Mouse (Mus musculus) adrenal gland, postnatal 25 days (tissue): ENCODE measurements around the gene Kcnb1. TPM values are rescaled to one million over a fixed set of nuclear protein-coding genes. Genes with fewer than 3 reads are reported as not detected.

Experiments used
- DNase-seq: peaks from one replicate; pipeline ENCODE4 v3.0.0; 2021; ENCODE audit warnings: mixed read lengths
- long read RNA-seq: library from polyadenylated mRNA; stranded (forward); transcript quantifications from one replicate; pipeline ENCODE4 v2.0.0, GENCODE M21; 2021
- total RNA-seq: library from RNA; stranded (reverse); gene quantifications from 2 replicates; pipeline ENCODE4 v1.2.3, GENCODE M21; 2021

The Kcnb1 gene
- total RNA-seq = 10.8 and 14.5 TPM in 2 replicates
- long read RNA-seq, full-length matches to known transcripts = 7 of 22 reads
- long read RNA-seq, partial matches to known transcripts = 1 of 22 reads
- long read RNA-seq, other reads (novel, unspliced or antisense) = 14 of 22 reads

DNA sequence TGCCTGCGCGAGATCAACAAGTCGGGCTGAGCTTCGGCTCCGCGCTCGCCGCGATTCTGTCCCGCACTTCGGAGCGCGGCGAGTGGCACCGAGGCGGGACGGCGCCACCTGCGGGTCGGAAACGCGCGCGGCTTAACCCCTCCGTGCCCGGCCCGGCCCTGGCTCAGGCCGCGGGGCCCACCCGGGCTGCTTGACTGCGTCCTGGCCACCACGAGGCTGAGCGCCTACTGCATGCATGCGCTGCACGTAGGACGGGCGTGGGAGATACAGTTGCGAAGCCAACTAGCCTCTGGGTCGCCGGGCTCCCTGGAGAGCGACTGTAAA is at the start of gene Kcnb1:
Kcnb1 (minus strand) TSS at position 80 of the 324 bp plus-strand sequence.
- DNase-seq = peak; percentile 82

- DNase-seq = no peak
Observed at GRCm38 (mm10) chr2:167239262-167239661, 49.3 kb upstream of the Kcnb1 start.

GRCm38 (mm10) chr2:167237224-167237623 is 47.3 kb upstream of the Kcnb1 start:
- DNase-seq = no peak

DNA sequence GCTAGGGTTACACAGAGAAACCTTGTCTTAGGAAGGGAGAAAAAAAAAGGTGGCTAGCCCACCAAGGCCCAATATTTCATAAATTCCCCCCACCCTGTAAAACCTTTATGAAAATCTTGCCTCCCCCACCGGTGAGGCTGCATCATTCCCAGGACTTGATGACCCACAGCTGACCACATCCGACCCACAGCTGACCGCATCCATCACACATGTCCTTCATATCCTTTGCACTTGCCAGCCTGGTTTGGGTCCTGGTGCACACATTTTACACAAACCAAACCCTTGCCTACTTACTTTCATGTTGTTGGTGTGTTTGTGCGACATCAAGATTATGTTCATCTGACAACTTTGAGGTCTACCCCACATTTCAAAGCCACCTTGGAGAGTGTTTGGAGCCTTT is 46.2 kb upstream of the Kcnb1 start:
- DNase-seq = no peak

- no peak for DNase-seq
Observed at GRCm38 (mm10) chr2:167235338-167236018, 45.5 kb upstream of the Kcnb1 start.

- no peak for DNase-seq
Observed at GRCm38 (mm10) chr2:167233771-167234170, 43.8 kb upstream of the Kcnb1 start.

GRCm38 (mm10) chr2:167233009-167233335 is 43.0 kb upstream of the Kcnb1 start:
- DNase-seq = no peak

- peak; percentile 84 for DNase-seq
Observed at GRCm38 (mm10) chr2:167232132-167233008, 42.4 kb upstream of the Kcnb1 start.

GRCm38 (mm10) chr2:167230554-167230953 is 40.6 kb upstream of the Kcnb1 start:
- DNase-seq = peak; percentile 62

DNA sequence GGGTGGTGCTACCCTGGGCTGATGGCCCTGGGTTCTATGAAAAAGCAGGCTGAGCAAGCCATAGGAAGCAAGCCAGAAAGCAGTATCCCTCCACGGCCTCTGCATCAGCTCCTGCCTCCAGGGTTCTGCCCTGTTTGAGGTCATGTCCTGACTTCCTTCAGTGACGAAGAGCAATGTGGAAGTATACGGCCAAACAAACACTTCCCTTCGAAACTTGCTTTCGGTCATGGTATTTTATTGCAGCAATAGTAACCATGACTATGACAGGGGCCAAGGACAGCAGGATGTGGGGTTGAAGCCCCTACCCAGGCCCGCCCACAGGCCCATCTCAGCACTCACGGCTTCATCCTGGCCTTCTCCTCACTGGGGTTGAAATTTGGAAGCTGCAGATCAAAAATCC is 35.0 kb upstream of the Kcnb1 start:
- no peak for DNase-seq

- DNase-seq = no peak
Observed at GRCm38 (mm10) chr2:167224194-167224593, 34.2 kb upstream of the Kcnb1 start.

GRCm38 (mm10) chr2:167222152-167222551 is 32.2 kb upstream of the Kcnb1 start:
- peak; percentile 76 for DNase-seq

DNA sequence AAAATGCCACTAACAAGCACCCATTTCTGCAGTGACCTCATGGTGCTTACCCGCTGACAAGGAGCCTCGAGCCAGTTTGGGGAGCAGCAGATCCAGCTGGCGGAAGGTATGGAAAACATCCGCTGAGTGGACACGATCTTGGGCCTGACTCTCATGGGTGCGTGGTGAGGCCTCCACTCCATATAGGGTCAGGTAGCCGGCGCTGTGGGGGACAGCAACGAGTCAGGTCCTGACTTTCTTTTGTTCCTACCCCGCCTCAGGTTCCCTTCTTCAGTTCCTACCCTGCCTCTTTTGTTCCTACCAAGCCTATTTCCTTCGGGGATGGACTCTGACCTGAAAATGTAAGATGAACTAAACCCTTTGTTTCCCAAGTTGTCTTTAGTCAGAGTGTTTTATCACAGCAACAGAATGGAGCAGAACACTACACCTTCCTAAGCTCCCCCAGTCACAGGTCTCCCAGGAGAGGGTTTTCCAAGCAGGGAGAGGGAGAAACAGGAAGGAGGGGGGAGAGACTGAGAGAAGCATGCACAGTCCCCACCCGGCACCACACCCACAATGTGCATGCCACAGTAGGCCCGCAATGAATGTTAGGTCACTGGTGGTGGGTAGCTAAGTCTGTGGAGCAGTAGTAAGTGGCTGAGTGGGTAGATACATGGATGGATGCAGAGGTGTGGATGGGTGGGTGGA is 31.3 kb upstream of the Kcnb1 start:
- no peak for DNase-seq

- no peak for DNase-seq
Observed at GRCm38 (mm10) chr2:167220736-167221135, 30.8 kb upstream of the Kcnb1 start.

DNA sequence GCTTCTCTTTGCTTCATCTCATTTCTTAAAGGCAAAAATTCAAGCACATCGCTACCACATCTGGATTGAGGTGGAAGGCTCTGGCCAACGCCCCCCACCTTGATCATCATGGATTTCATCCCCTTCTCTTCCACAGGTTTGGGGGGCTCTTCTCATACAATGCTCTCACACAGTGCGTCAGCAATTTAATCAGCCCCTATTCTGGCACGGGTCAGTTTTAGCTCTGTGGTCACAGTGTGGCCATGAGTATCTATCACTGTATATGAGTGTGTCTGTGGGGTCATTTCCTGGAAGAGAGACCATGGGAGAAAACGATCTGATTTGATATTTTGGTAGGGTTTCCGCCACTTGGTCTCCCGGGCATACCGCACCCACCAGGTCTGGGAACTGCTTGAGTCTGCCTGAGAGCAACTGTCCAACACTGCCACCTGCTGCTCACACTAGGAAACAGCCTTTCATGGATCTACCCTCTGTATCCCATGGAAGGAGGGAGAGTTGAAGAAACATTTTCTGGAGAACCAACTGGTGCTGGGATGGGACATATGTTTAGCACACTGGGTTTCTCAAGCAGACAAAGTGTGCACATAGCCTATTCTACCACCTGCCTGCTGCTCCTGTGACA is 29.3 kb upstream of the Kcnb1 start:
- DNase-seq = peak; percentile 83

DNA sequence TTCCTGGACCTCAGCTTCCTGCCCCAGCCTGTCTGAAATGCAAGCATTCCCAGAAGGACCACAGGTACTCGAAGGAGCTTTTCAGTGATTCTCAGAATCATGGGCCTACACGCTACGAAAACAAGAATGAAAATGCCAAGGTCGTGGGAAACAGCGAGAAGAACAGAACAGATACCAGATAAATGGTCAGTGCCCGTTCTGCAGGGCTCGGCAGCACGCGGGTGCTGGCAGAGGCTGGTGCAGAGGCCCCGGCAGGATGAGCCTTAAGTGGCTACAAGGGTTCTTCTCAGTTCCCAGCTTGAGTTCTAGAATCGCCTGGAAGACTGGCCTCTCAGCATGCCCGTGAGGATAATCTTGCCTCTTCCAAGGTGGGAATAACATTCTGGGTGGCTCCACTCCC is 23.7 kb upstream of the Kcnb1 start:
- no peak for DNase-seq

DNA sequence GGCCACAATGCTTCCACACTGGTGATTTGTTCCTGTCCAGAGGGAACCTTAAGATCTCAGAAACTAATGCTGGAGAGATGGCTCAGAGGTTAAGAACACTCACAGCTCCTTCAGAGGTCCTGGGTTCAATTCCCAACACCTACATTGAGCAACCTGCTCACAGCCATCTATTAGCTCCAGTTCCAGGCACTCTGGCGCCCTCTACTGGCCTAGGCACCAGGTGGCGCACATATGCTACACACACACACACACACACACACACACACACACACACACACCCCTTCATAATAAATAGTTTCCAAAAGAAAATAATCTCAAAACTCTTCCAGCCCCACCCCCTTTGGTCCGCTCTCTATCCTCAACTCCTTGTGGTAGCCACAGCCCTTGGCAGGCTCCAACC is 23.1 kb upstream of the Kcnb1 start:
- peak; percentile 39 for DNase-seq

- DNase-seq = no peak
Observed at GRCm38 (mm10) chr2:167212551-167212950, 22.6 kb upstream of the Kcnb1 start.

GRCm38 (mm10) chr2:167212089-167212488 is 22.1 kb upstream of the Kcnb1 start:
- DNase-seq = no peak

DNA sequence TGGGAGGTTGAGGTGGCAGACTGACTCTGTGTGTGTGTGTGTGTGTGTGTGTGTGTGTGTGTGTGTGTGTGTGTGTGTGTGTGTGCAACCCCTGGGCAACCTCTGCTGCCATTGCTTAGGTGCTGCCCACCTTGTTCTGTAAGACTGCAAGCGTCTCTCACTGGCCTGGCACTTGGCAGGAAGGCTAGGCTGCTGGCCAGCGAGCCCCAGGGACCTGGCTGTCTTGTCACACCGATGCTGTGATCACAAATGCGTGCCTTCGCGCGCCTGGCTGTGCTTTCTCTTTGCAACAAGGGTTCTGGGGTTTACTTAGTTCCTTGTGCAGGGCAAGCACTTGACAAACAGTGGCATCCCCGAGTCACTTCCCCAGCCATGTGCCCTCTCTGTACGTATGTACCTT is 19.9 kb upstream of the Kcnb1 start:
- peak; percentile 35 for DNase-seq

DNA sequence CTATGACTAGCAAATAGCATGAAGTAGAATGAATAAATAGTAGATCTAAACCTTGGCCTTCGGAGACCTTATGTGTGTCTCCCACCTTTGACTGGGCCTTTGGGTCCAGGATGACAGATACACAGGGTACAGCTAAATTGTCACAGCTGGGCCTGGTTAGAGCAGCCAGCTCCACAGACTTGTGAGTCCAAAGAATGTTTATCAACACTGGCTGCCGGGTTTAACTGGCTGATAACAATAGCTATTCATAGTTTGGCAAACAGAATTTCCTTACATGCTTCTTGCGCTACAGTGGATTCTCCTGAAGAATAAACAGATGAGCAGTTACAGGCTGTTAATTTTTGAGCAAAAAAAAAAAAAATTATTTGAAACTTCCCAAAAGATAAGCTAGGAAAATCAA is 19.0 kb upstream of the Kcnb1 start:
- DNase-seq = no peak

DNA sequence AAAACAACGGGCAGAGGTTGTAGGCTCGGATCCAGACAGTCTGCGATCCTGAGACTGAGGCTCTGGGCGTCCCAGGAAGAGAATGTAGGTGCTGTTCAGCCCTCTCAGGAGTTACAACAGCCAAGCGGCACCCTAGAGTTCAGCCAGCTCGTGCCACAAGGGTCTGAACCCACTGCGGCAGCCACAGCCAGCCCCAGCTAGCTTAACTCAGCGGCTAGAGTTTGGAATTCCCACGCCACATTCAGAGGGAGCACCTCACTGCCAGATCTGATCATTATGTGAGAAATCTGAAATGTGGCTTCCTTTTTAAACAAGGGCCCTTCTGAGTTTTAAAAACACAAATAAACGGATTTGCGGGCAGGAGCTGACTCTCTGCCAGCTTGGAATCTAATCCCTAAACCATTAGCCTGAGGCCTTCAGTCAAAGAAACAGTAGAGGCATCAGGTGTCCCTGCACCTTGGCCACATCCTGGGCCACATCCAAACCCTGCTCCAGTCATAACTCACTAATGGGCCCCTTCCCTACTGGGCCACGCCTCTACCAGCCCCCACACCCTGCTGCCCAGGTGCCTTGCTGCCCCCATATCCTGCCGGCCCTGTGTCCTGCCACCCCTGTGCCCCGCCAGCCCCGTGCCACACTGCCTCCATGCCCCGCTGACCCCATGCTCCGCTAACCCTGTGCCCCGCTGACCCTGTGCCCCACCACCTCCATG is 16.1 kb upstream of the Kcnb1 start:
- DNase-seq = no peak
